ENCODE assay signal across 19 mouse cellular contexts in the genomic region with DNA sequence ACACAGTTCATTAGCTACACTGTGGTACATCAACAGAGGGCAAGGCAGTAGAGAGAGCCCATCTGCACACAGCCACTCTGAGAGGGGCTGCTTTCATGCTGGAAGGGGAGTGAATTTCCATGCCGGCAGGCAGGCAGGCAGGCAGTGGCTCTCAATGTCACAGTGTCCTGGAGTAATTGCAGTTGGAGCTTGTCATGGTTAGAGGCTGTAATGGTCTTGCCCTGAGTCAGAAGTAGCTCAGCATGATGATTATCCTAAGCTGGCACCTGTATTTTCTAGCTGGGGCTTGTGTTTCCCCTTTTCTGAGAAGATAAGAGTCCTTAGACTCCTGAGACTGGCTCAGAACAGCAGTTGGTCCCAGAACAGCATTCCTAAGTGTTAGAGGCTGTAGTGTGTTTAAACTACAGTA. TPM values are rescaled to one million over a fixed set of nuclear protein-coding genes. Genes with fewer than 3 reads are reported as not detected.
DNase-seq lines count a peak whose midpoint lies in the region; ATAC-seq and TF ChIP-seq lines count a peak whose summit lies in the region.
"Had no signal": no experiment of that assay in that cellular context is flagged by ENCODE, and none has a peak within 500 bp of the region (broad histone marks: within the 10 kb centered on the region; RNA-seq: fewer than 3 reads in every experiment).

No protein-coding gene starts in this region.

- 35% methylated on average over 1 of the region's 1 CpGs for whole genome bisulfite sequencing in heart, embryonic 10.5 days
- 40% methylated on average over 1 of the region's 1 CpGs for WGBS in lung, embryonic 15.5 days
- WGBS in lung, adult 2 months, result 69% methylated on average over 1 of the region's 1 CpGs
- WGBS in heart, postnatal 0 days, result 11% methylated on average over 1 of the region's 1 CpGs
- 40% methylated on average over 1 of the region's 1 CpGs for WGBS in midbrain, postnatal 0 days

- ATAC-seq in lung, embryonic 15.5 days (ENCODE audit: borderline replicate concordance, extremely low read depth, low FRiP score, low TSS enrichment), result no peak
- peak; percentile 56 for ATAC-seq in heart, postnatal 0 days (ENCODE audit: insufficient read depth, low read depth)
- ATAC-seq in midbrain, postnatal 0 days (ENCODE audit: low FRiP score), result no peak
- ATAC-seq: CD4-positive, CD25-positive, alpha-beta regulatory T cell, adult 4 months had no signal

- peak overlapping the region; percentile 65 for H3K27ac ChIP-seq in heart, embryonic 10.5 days
- H3K27ac ChIP-seq in lung, embryonic 15.5 days, result peak overlapping the region; percentile 20; the same call in 1 of the 2 replicates
- peak overlapping the region; percentile 77 for H3K27ac ChIP-seq in heart, postnatal 0 days (ENCODE audit: low read depth)
- 0 out of 2 replicates have a peak overlapping the region, but pooled peaks have one; percentile 26 for H3K27ac ChIP-seq in midbrain, postnatal 0 days (ENCODE audit: low read depth, low read length)
- H3K27ac ChIP-seq: embryonic facial prominence, embryonic 15.5 days; limb, embryonic 12.5 days; stomach, embryonic 15.5 days had no signal

- TF ChIP-seq POLR2A in lung, adult 2 months (IDR thresholded peaks at IDR 0.05; ENCODE audit: borderline replicate concordance, extremely low read depth, low read depth, low read length), result no peak

- no peak overlapping the region for H3K4me3 ChIP-seq in heart, embryonic 10.5 days
- H3K4me3 ChIP-seq in lung, embryonic 15.5 days, result no peak overlapping the region
- H3K4me3 ChIP-seq in lung, adult 2 months (replicated peaks; ENCODE audit: extremely low read depth, low read depth, low read length), result no peak overlapping the region
- no peak overlapping the region for H3K4me3 ChIP-seq in heart, postnatal 0 days (ENCODE audit: low read depth, low read length)
- H3K4me3 ChIP-seq in midbrain, postnatal 0 days (ENCODE audit: low read depth, low read length), result no peak overlapping the region
- H3K4me3 ChIP-seq: embryonic facial prominence, embryonic 15.5 days; limb, embryonic 12.5 days; stomach, embryonic 15.5 days had no signal

- H3K9me3 ChIP-seq in heart, embryonic 10.5 days, result no peaks in the 10 kb centered on the region
- H3K9me3 ChIP-seq in lung, embryonic 15.5 days, result no peaks in the 10 kb centered on the region
- H3K9me3 ChIP-seq in heart, postnatal 0 days (replicated peaks; ENCODE audit: control insufficient read depth, low read length), result no peaks in the 10 kb centered on the region
- no peaks in the 10 kb centered on the region for H3K9me3 ChIP-seq in midbrain, postnatal 0 days (ENCODE audit: low read length)
- H3K9me3 ChIP-seq: embryonic facial prominence, embryonic 15.5 days; limb, embryonic 12.5 days; stomach, embryonic 15.5 days had no signal

- no peak for TF ChIP-seq EP300 in heart, postnatal 0 days (IDR thresholded peaks at IDR 0.05; ENCODE audit: low read depth)

- no peak for DNase-seq in heart, embryonic 10.5 days (ENCODE audit: low spot score)
- DNase-seq in heart, adult 8-10 months (ENCODE audit: low spot score), result no peak
- no peak for DNase-seq in lung, adult 2 months
- peak; percentile 31 for DNase-seq in heart, postnatal 0 days (ENCODE audit: low spot score)
- DNase-seq in midbrain, postnatal 0 days (ENCODE audit: low spot score), result peak; percentile 6
- DNase-seq in ovary, postnatal 10 days (ENCODE audit: low spot score), result no peak
- no peak for DNase-seq in ovary, postnatal 14 days (ENCODE audit: low spot score)
- DNase-seq: adrenal gland, postnatal 14 days; kidney, postnatal 14 days; layer of hippocampus, postnatal 36 days; lung, postnatal 4 days; right cerebral cortex, postnatal 4 days had no signal

- TF ChIP-seq CTCF in lung, adult 2 months (IDR thresholded peaks at IDR 0.05; ENCODE audit: insufficient read depth, low read length), result no peak
- TF ChIP-seq CTCF in heart, postnatal 0 days (IDR thresholded peaks at IDR 0.05; ENCODE audit: low read depth), result no peak
- TF ChIP-seq CTCF in midbrain, postnatal 0 days (IDR thresholded peaks at IDR 0.05), result no peak

- no peak overlapping the region for H3K9ac ChIP-seq in lung, embryonic 15.5 days
- no peak overlapping the region for H3K9ac ChIP-seq in heart, postnatal 0 days (replicated peaks; ENCODE audit: low read depth, low read length)
- H3K9ac ChIP-seq in midbrain, postnatal 0 days (replicated peaks; ENCODE audit: low read length, poor library complexity, severe bottlenecking), result no peak overlapping the region; the same call in 1 of the 2 replicates
- H3K9ac ChIP-seq: embryonic facial prominence, embryonic 15.5 days; limb, embryonic 12.5 days; stomach, embryonic 15.5 days had no signal

- H3K36me3 ChIP-seq in heart, embryonic 10.5 days, result peaks cover 33% of the 10 kb centered on the region
- peaks cover 7% of the 10 kb centered on the region; the same call in 1 of the 2 replicates for H3K36me3 ChIP-seq in lung, embryonic 15.5 days
- H3K36me3 ChIP-seq in heart, postnatal 0 days (replicated peaks; ENCODE audit: control insufficient read depth, insufficient read depth, low read length), result peaks cover 21% of the 10 kb centered on the region
- peaks cover 7% of the 10 kb centered on the region for H3K36me3 ChIP-seq in midbrain, postnatal 0 days (ENCODE audit: insufficient read depth, low read length)

- peaks cover 43% of the 10 kb centered on the region for H3K4me1 ChIP-seq in heart, embryonic 10.5 days
- H3K4me1 ChIP-seq in lung, embryonic 15.5 days, result peaks cover 13% of the 10 kb centered on the region
- H3K4me1 ChIP-seq in lung, adult 2 months (ENCODE audit: control insufficient read depth, insufficient read depth, low read length), result peaks cover 6% of the 10 kb centered on the region; the same call in 1 of the 2 replicates
- H3K4me1 ChIP-seq in heart, postnatal 0 days (ENCODE audit: control insufficient read depth, insufficient read depth), result peaks cover 27% of the 10 kb centered on the region
- no peaks in the 10 kb centered on the region for H3K4me1 ChIP-seq in midbrain, postnatal 0 days (ENCODE audit: insufficient read depth, low read length)

- no peak overlapping the region for H3K4me2 ChIP-seq in lung, embryonic 15.5 days
- H3K4me2 ChIP-seq in heart, postnatal 0 days (ENCODE audit: low read depth, low read length), result no peak overlapping the region
- H3K4me2 ChIP-seq in midbrain, postnatal 0 days (ENCODE audit: low read depth, low read length, poor library complexity, severe bottlenecking), result no peak overlapping the region
- H3K4me2 ChIP-seq: embryonic facial prominence, embryonic 15.5 days; limb, embryonic 12.5 days; stomach, embryonic 15.5 days had no signal

- H3K27me3 ChIP-seq in heart, embryonic 10.5 days (ENCODE audit: insufficient read depth, poor library complexity, severe bottlenecking), result no peaks in the 10 kb centered on the region
- no peaks in the 10 kb centered on the region for H3K27me3 ChIP-seq in lung, embryonic 15.5 days
- no peaks in the 10 kb centered on the region for H3K27me3 ChIP-seq in heart, postnatal 0 days (ENCODE audit: control insufficient read depth, insufficient read depth, low read length)
- H3K27me3 ChIP-seq in midbrain, postnatal 0 days (ENCODE audit: insufficient read depth, low read length), result no peaks in the 10 kb centered on the region
- H3K27me3 ChIP-seq: embryonic facial prominence, embryonic 15.5 days; stomach, embryonic 15.5 days had no signal

RNA-seq across cellular contexts. Expression of a gene that starts 15.6 kb away (rescaled TPM):
- polyA plus RNA-seq in heart, embryonic 10.5 days (2016; fragmentation: Nextera tagmentation; extraction: Ambion mirVana), result 54.5 and 87.5 TPM in 2 replicates
- total RNA-seq in heart, adult 8-10 months (2022), result 100 to 1,000 TPM; 135 to 148 (median 144) TPM
- 61.1 and 62.3 TPM in 2 replicates for polyA plus RNA-seq in lung, embryonic 15.5 days (2015; fragmentation: Nextera tagmentation; extraction: Ambion mirVana)
- 63.2 and 80.0 TPM in 2 replicates for polyA plus RNA-seq in lung, adult 2 months (2012; rRNA removed)
- total RNA-seq in heart, postnatal 0 days (2014; rRNA removed; ENCODE audit: low replicate concordance), result 70.3 and 103 TPM in 2 replicates
- 83.7 and 91.1 TPM in 2 replicates for polyA plus RNA-seq in heart, postnatal 0 days (2015; fragmentation: Nextera tagmentation; extraction: Ambion mirVana)
- 115 and 118 TPM in 2 replicates for total RNA-seq in midbrain, postnatal 0 days (2014; rRNA removed)
- 151 and 153 TPM in 2 replicates for polyA plus RNA-seq in midbrain, postnatal 0 days (2015; fragmentation: Nextera tagmentation; extraction: Ambion mirVana)

RNA-seq across cellular contexts. Expression of a gene that starts 20.6 kb away (rescaled TPM):
- polyA plus RNA-seq in heart, embryonic 10.5 days (2016; fragmentation: Nextera tagmentation; extraction: Ambion mirVana), result 88.8 and 90.6 TPM in 2 replicates
- 10 to 100 TPM; 50.7 to 59.2 (median 54.2) TPM for total RNA-seq in heart, adult 8-10 months (2022)
- polyA plus RNA-seq in lung, embryonic 15.5 days (2015; fragmentation: Nextera tagmentation; extraction: Ambion mirVana), result 79.3 and 81.9 TPM in 2 replicates
- 7.1 and 14.6 TPM in 2 replicates for polyA plus RNA-seq in lung, adult 2 months (2012; rRNA removed)
- total RNA-seq in heart, postnatal 0 days (2014; rRNA removed; ENCODE audit: low replicate concordance), result 71.6 and 79.7 TPM in 2 replicates
- polyA plus RNA-seq in heart, postnatal 0 days (2015; fragmentation: Nextera tagmentation; extraction: Ambion mirVana), result 54.4 and 58.3 TPM in 2 replicates
- 54.5 and 68.1 TPM in 2 replicates for total RNA-seq in midbrain, postnatal 0 days (2014; rRNA removed)
- polyA plus RNA-seq in midbrain, postnatal 0 days (2015; fragmentation: Nextera tagmentation; extraction: Ambion mirVana), result 63.9 and 68.1 TPM in 2 replicates

RNA-seq across cellular contexts. Expression of a gene that starts 26.5 kb away (rescaled TPM):
- 10.5 and 17.5 TPM in 2 replicates for polyA plus RNA-seq in heart, embryonic 10.5 days (2016; fragmentation: Nextera tagmentation; extraction: Ambion mirVana)
- 10 to 100 TPM; 66.2 to 86.5 (median 72.0) TPM for total RNA-seq in heart, adult 8-10 months (2022)
- polyA plus RNA-seq in lung, embryonic 15.5 days (2015; fragmentation: Nextera tagmentation; extraction: Ambion mirVana), result 0.30 and 0.42 TPM in 2 replicates
- 0.22 and 2.0 TPM in 2 replicates for polyA plus RNA-seq in lung, adult 2 months (2012; rRNA removed)
- 6.4 and 8.9 TPM in 2 replicates for total RNA-seq in heart, postnatal 0 days (2014; rRNA removed; ENCODE audit: low replicate concordance)
- 34.5 and 39.1 TPM in 2 replicates for polyA plus RNA-seq in heart, postnatal 0 days (2015; fragmentation: Nextera tagmentation; extraction: Ambion mirVana)
- not detected in 2 replicates for total RNA-seq in midbrain, postnatal 0 days (2014; rRNA removed)
- not detected in 2 replicates for polyA plus RNA-seq in midbrain, postnatal 0 days (2015; fragmentation: Nextera tagmentation; extraction: Ambion mirVana)
- total RNA-seq: adrenal gland, postnatal 14 days; common myeloid progenitor, adult 5-6 weeks; layer of hippocampus, postnatal 36 days; neutrophil, adult 5-6 weeks had no signal

RNA-seq across cellular contexts. Expression of a gene that starts 47.2 kb away (rescaled TPM):
- polyA plus RNA-seq in heart, embryonic 10.5 days (2016; fragmentation: Nextera tagmentation; extraction: Ambion mirVana), result 23.8 and 24.0 TPM in 2 replicates
- 10 to 100 TPM; 36.6 to 42.0 (median 41.6) TPM for total RNA-seq in heart, adult 8-10 months (2022)
- polyA plus RNA-seq in lung, embryonic 15.5 days (2015; fragmentation: Nextera tagmentation; extraction: Ambion mirVana), result 33.1 and 34.5 TPM in 2 replicates
- polyA plus RNA-seq in lung, adult 2 months (2012; rRNA removed), result 3.1 and 3.8 TPM in 2 replicates
- 8.1 and 12.8 TPM in 2 replicates for total RNA-seq in heart, postnatal 0 days (2014; rRNA removed; ENCODE audit: low replicate concordance)
- polyA plus RNA-seq in heart, postnatal 0 days (2015; fragmentation: Nextera tagmentation; extraction: Ambion mirVana), result 27.2 and 29.1 TPM in 2 replicates
- 23.4 and 26.2 TPM in 2 replicates for total RNA-seq in midbrain, postnatal 0 days (2014; rRNA removed)
- polyA plus RNA-seq in midbrain, postnatal 0 days (2015; fragmentation: Nextera tagmentation; extraction: Ambion mirVana), result 44.1 and 51.4 TPM in 2 replicates

Comparison
In these comparisons a context has a peak if more than half of its experiments do, and no peak if none do; other contexts are left out.
1. DNase-seq: peak in heart, postnatal 0 days (single experiment) and midbrain, postnatal 0 days (single experiment); none in heart, embryonic 10.5 days (single experiment), heart, adult 8-10 months (single experiment), lung, adult 2 months (single experiment), ovary, postnatal 10 days (single experiment) and ovary, postnatal 14 days (single experiment).
2. H3K27ac ChIP-seq: peak in every context shown above with its lines; median percentile 77 in heart, postnatal 0 days; 65 in heart, embryonic 10.5 days; 26 in midbrain, postnatal 0 days; 20 in lung, embryonic 15.5 days.